Mouse (Mus musculus) cerebellum, adult 11 months (tissue): ENCODE measurements at regions not wholly inside any gene's neighbourhood (a gene's known extent, or its start where the extent isn't known, plus 50 kb on each side); places are given as distances from the start of the nearest gene placed in this dataset.

Experiments
- DNase-seq: peaks from one replicate; pipeline ENCODE4 v3.0.0; 2022

- DNase-seq = no peak
These were observed 67.6 kb upstream of the Tdrd3 start for GRCm38 (mm10) chr14:87348825-87349224.

DNA sequence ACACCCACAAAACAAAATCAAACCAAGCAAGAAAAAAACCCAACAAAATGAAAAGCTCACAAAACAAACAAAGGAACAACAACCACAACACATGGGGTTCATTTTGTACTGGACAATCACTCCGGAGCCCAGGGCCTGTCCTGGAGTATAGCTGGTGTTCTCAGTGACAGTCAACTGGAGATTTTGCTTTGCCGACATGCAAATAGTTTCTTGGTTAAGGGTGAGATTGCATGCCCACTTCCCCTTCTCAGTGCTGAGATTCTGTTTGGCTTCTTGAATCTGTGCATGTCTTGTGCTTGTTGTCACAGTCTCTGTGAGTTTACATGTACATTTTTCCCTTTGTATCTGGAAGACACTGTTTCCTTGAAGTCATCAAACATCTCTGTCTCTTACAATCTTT is 50.6 kb upstream of the Tdrd3 start:
- no peak for DNase-seq
